Mouse (Mus musculus) MEL (cell line): Measurements from ENCODE around the gene Dusp8.
A peak's percentile ranks its signal among the peaks of the same experiment; 100 is the strongest.

Experiments used
- CHD2 ChIP-seq: IDR thresholded peaks from 2 replicates; pipeline ENCODE4 v1.6.1; 2011; ENCODE audit warnings: low read length, improper control_type of control experiment
- CTCF ChIP-seq, 3 experiments: IDR thresholded peaks in 2 of 3; conservative IDR thresholded peaks in 1 of 3; 2 replicates each; pipeline ENCODE4 v1.5.1; 2011 to 2012; ENCODE audit warnings: low read length in 3 of 3, low read depth in 2 of 3, mild to moderate bottlenecking in 2 of 3, improper control_type of control experiment in 1 of 3, inconsistent platforms in 1 of 3, mixed read lengths in 1 of 3, moderate library complexity in 1 of 3; ENCODE audit not compliant: control insufficient read depth in 1 of 3, insufficient read depth in 1 of 3, poor library complexity in 1 of 3, severe bottlenecking in 1 of 3
- EP300 ChIP-seq, 2 experiments: IDR thresholded peaks; 2 replicates each; pipeline ENCODE4 v1.6.1; 2011; ENCODE audit warnings: improper control_type of control experiment in 2 of 2, low read length in 2 of 2, low read depth in 1 of 2, mild to moderate bottlenecking in 1 of 2
- MAFK ChIP-seq: IDR thresholded peaks from 2 replicates; pipeline ENCODE4 v1.6.1; 2011; ENCODE audit warnings: low read depth, mild to moderate bottlenecking, low read length, improper control_type of control experiment, borderline replicate concordance
- MAX ChIP-seq: IDR thresholded peaks from 2 replicates; pipeline ENCODE4 v1.6.1; 2011; ENCODE audit warnings: low read length, improper control_type of control experiment
- NELFE ChIP-seq: IDR thresholded peaks from 2 replicates; pipeline ENCODE4 v1.6.1; 2011; ENCODE audit warnings: low read depth, low read length, improper control_type of control experiment
- POLR2A ChIP-seq, 2 experiments: IDR thresholded peaks; 2 replicates each; pipeline ENCODE4 v1.6.1; 2011 to 2012; ENCODE audit warnings: low read length in 2 of 2, mild to moderate bottlenecking in 2 of 2, control low read depth in 1 of 2, improper control_type of control experiment in 1 of 2, low read depth in 1 of 2, moderate library complexity in 1 of 2; ENCODE audit not compliant: control insufficient read depth in 1 of 2, insufficient read depth in 1 of 2, poor library complexity in 1 of 2
- POLR2AphosphoS2 ChIP-seq: IDR thresholded peaks from 2 replicates; pipeline ENCODE4 v1.6.1; 2011; ENCODE audit warnings: low read length, improper control_type of control experiment
- SMC3 ChIP-seq: IDR thresholded peaks from 2 replicates; pipeline ENCODE4 v1.6.1; 2011; ENCODE audit warnings: low read depth, low read length, improper control_type of control experiment
- TCF12 ChIP-seq: IDR thresholded peaks from 2 replicates; pipeline ENCODE4 v1.6.1; 2014; ENCODE audit warnings: low read depth, mild to moderate bottlenecking, inconsistent platforms, low read length, improper control_type of control experiment, moderate library complexity
- USF1 ChIP-seq: IDR thresholded peaks from 2 replicates; pipeline ENCODE4 v1.6.1; 2014; ENCODE audit warnings: low read depth, mild to moderate bottlenecking, inconsistent platforms, low read length, improper control_type of control experiment, moderate library complexity

DNA sequence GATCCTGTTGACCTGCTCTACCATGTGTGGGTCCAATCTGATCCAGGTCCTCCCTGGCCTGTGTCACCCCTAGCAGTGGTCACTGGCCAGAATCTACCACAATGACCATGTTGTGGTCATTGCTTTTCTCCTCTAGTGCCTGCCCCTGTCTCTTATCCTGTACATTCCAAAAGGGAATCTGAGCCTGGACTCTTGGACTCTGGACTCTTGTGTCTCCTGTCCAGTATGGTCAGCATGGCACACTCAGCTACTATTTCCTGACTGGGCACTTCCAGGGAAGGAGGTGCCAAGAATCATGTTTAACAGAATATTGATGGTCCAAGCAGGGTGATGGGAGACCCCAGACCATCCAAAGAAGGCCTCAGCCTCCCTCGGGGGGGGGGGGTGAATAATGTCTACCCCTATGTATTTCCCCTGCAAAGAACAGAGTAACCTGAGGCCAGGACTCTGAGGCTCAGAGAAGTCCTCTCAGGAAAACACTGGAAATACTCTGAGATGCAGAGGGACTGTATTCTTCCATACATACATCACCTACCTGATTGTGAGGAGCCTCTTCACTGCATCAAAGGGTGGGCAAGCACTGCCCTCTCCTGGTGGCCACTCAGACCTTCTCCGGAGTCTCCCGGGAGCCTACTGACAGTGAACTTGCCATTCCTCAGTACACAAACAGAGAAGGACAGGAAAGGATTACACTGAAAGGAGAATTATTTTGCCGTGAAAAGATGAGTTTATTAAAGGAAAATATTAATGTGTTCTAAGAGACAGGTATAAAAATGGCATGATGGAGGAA is 38.8 kb upstream of the Dusp8 start:
- TF ChIP-seq MAX (no peak), POLR2A (IDR thresholded peaks at IDR 0.05; ENCODE audit: control insufficient read depth in 1 of 2, insufficient read depth in 1 of 2, low read depth in 1 of 2, low read length in 2 of 2, poor library complexity in 1 of 2) (no peak), NELFE (no peak), CTCF (IDR thresholded peaks at IDR 0.05 in 2 of 3, conservative IDR thresholded peaks at IDR 0.05 in 1 of 3; ENCODE audit: control insufficient read depth in 1 of 3, insufficient read depth in 1 of 3, low read depth in 2 of 3, low read length in 3 of 3, poor library complexity in 1 of 3, severe bottlenecking in 1 of 3) (peak in 2 of 3 experiments; percentile 31 to 44; a peak in 4 of 6 replicates), USF1 (no peak), EP300 (IDR thresholded peaks at IDR 0.05; ENCODE audit: low read depth in 1 of 2, low read length in 2 of 2) (no peak), CHD2 (no peak), TCF12 (no peak), POLR2AphosphoS2 (no peak), MAFK (no peak), SMC3 (no peak)
